Mouse (Mus musculus) liver, embryonic 11.5 days (tissue): ENCODE data around the gene Gjb5. TPM values are rescaled to one million over a fixed set of nuclear protein-coding genes. Genes with fewer than 3 reads are reported as not detected.

Source experiments
- ATAC-seq: fragments of 200-750 bp; cut with Nextera tagmentation; replicated peaks from 2 replicates; pipeline ENCODE4 v1.8.0; 2017; ENCODE audit warnings: moderate number of reproducible peaks, mild to moderate bottlenecking, moderate TSS enrichment, moderate library complexity; ENCODE audit not compliant: low FRiP score
- DNase-seq: peaks from one replicate; pipeline ENCODE4 v3.0.0-alpha.2; 2017; ENCODE audit warnings: low spot score
- H3K27ac ChIP-seq: fragments of 300-500 bp; sonication (generic); 2 replicates; pipeline ENCODE4 v1.5.1; 2014; ENCODE audit warnings: mild to moderate bottlenecking, low read depth, low read length, control low read depth
- H3K27me3 ChIP-seq: fragments of 300-500 bp; sonication (generic); replicated peaks from 2 replicates; pipeline ENCODE4 v1.6.1; 2014; ENCODE audit warnings: low read length, mixed read lengths; ENCODE audit not compliant: control insufficient read depth, insufficient read depth
- H3K36me3 ChIP-seq: fragments of 300-500 bp; sonication (generic); 2 replicates; pipeline ENCODE4 v1.6.1; 2014; ENCODE audit warnings: mild to moderate bottlenecking, low read length, moderate library complexity, mixed read lengths; ENCODE audit not compliant: control insufficient read depth, insufficient read depth
- H3K4me1 ChIP-seq: fragments of 300-500 bp; sonication (generic); replicated peaks from 2 replicates; pipeline ENCODE4 v1.6.1; 2014; ENCODE audit warnings: low read length, mixed read lengths; ENCODE audit not compliant: control insufficient read depth, insufficient read depth
- H3K4me2 ChIP-seq: fragments of 300-500 bp; sonication (generic); 2 replicates; pipeline ENCODE4 v1.6.1; 2014; ENCODE audit warnings: mild to moderate bottlenecking, control low read depth, moderate library complexity
- H3K4me3 ChIP-seq: fragments of 300-500 bp; sonication (generic); 2 replicates; pipeline ENCODE4 v1.5.1; 2014; ENCODE audit warnings: low read depth, low read length, control low read depth
- H3K9ac ChIP-seq: fragments of 300-500 bp; sonication (generic); 2 replicates; pipeline ENCODE4 v1.6.1; 2014; ENCODE audit warnings: low read depth, low read length, control low read depth
- H3K9me3 ChIP-seq: fragments of 300-500 bp; sonication (generic); 2 replicates; pipeline ENCODE4 v1.6.1; 2016; ENCODE audit warnings: low read length, inconsistent platforms, mixed read lengths; ENCODE audit not compliant: control insufficient read depth
- WGBS: fragments of 180-500 bp; shearing (Covaris S2); extraction: QIAGEN DNeasy Blood & Tissue Kit; methylation state at CpG from one replicate; pipeline ENCODE4 v1.1.7; 2014; 5-methylcytosine and 5-hydroxymethylcytosine counted together
- polyA plus RNA-seq: library from polyadenylated mRNA; unstranded; fragments of >200 nt; fragmentation: Nextera tagmentation; extraction: Ambion mirVana; gene quantifications from 2 replicates; pipeline ENCODE4 v1.2.1, GENCODE M21; 2014

Gene Gjb5
- polyA plus RNA-seq, 1 experiment from 2014 or later: 0.22 TPM

- no peak overlapping the region for H3K27ac ChIP-seq
- H3K4me3 ChIP-seq: no peak overlapping the region
- no peaks in the 10 kb centered on the region for H3K9me3 ChIP-seq
- H3K4me1 ChIP-seq: no peaks in the 10 kb centered on the region
- 79% methylated on average over 4 of the region's 4 CpGs for whole genome bisulfite sequencing
- H3K27me3 ChIP-seq: no peaks in the 10 kb centered on the region
- H3K4me2 ChIP-seq: no peak overlapping the region
- ATAC-seq (no peak), DNase-seq (no peak)
- H3K36me3 ChIP-seq: no peaks in the 10 kb centered on the region
- H3K9ac ChIP-seq: no peak overlapping the region
Observed at GRCm38 (mm10) chr4:127374645-127375044, 16.7 kb upstream of the Gjb5 start.

- ATAC-seq (no peak), DNase-seq (no peak)
- Histone ChIP-seq H3K27ac (no peak overlapping the region), H3K4me1 (no peaks in the 10 kb centered on the region), H3K4me2 (no peak overlapping the region), H3K9ac (no peak overlapping the region), H3K36me3 (no peaks in the 10 kb centered on the region), H3K9me3 (no peaks in the 10 kb centered on the region), H3K4me3 (no peak overlapping the region), H3K27me3 (no peaks in the 10 kb centered on the region)
- 61% methylated on average over 8 of the region's 8 CpGs for WGBS
Observed at GRCm38 (mm10) chr4:127373491-127373890, 15.5 kb upstream of the Gjb5 start.

GRCm38 (mm10) chr4:127371546-127371945 lies 13.6 kb upstream of the Gjb5 start:
- Histone ChIP-seq H3K27me3 (no peaks in the 10 kb centered on the region), H3K4me3 (no peak overlapping the region), H3K9ac (no peak overlapping the region), H3K9me3 (no peaks in the 10 kb centered on the region), H3K4me1 (no peaks in the 10 kb centered on the region), H3K36me3 (no peaks in the 10 kb centered on the region), H3K4me2 (no peak overlapping the region), H3K27ac (no peak overlapping the region)
- WGBS: 68% methylated on average over 5 of the region's 5 CpGs
- no peak for ATAC-seq
- no peak for DNase-seq

- H3K27me3 ChIP-seq: no peaks in the 10 kb centered on the region
- H3K4me1 ChIP-seq: no peaks in the 10 kb centered on the region
- H3K27ac ChIP-seq: no peak overlapping the region
- H3K36me3 ChIP-seq: no peaks in the 10 kb centered on the region
- H3K4me2 ChIP-seq: no peak overlapping the region
- no peaks in the 10 kb centered on the region for H3K9me3 ChIP-seq
- ATAC-seq: no peak
- no peak overlapping the region for H3K4me3 ChIP-seq
- no peak for DNase-seq
- WGBS: 45% methylated on average over 2 of the region's 2 CpGs
- H3K9ac ChIP-seq: no peak overlapping the region
Observed at GRCm38 (mm10) chr4:127370447-127370846, 12.5 kb upstream of the Gjb5 start.

GRCm38 (mm10) chr4:127368379-127368973 lies 10.5 kb upstream of the Gjb5 start:
- Histone ChIP-seq H3K4me3 (no peak overlapping the region), H3K9ac (no peak overlapping the region), H3K36me3 (no peaks in the 10 kb centered on the region), H3K27me3 (no peaks in the 10 kb centered on the region), H3K27ac (no peak overlapping the region), H3K4me2 (no peak overlapping the region), H3K9me3 (no peaks in the 10 kb centered on the region), H3K4me1 (no peaks in the 10 kb centered on the region)
- ATAC-seq (no peak), DNase-seq (peak; percentile 69)
- whole genome bisulfite sequencing: 28% methylated on average over 13 of the region's 13 CpGs

GRCm38 (mm10) chr4:127365834-127366233 lies 7.9 kb upstream of the Gjb5 start:
- Histone ChIP-seq H3K9ac (no peak overlapping the region), H3K27me3 (no peaks in the 10 kb centered on the region), H3K27ac (no peak overlapping the region), H3K36me3 (no peaks in the 10 kb centered on the region), H3K4me2 (no peak overlapping the region), H3K4me3 (no peak overlapping the region), H3K9me3 (no peaks in the 10 kb centered on the region), H3K4me1 (no peaks in the 10 kb centered on the region)
- ATAC-seq: no peak
- DNase-seq: no peak
- WGBS: 32% methylated on average over 4 of the region's 4 CpGs

GRCm38 (mm10) chr4:127365433-127365832 lies 7.5 kb upstream of the Gjb5 start:
- Histone ChIP-seq H3K27ac (no peak overlapping the region), H3K4me3 (no peak overlapping the region), H3K9ac (no peak overlapping the region), H3K4me2 (no peak overlapping the region), H3K36me3 (no peaks in the 10 kb centered on the region), H3K27me3 (no peaks in the 10 kb centered on the region), H3K4me1 (no peaks in the 10 kb centered on the region), H3K9me3 (no peaks in the 10 kb centered on the region)
- DNase-seq (no peak), ATAC-seq (no peak)
- WGBS: 33% methylated on average over 5 of the region's 5 CpGs

GRCm38 (mm10) chr4:127364431-127364830 lies 6.5 kb upstream of the Gjb5 start:
- Histone ChIP-seq H3K4me1 (no peaks in the 10 kb centered on the region), H3K36me3 (no peaks in the 10 kb centered on the region), H3K9me3 (no peaks in the 10 kb centered on the region), H3K4me2 (no peak overlapping the region), H3K27ac (no peak overlapping the region), H3K9ac (no peak overlapping the region), H3K27me3 (no peaks in the 10 kb centered on the region), H3K4me3 (no peak overlapping the region)
- ATAC-seq: no peak
- DNase-seq: no peak
- WGBS: 60% methylated on average over 6 of the region's 6 CpGs

GRCm38 (mm10) chr4:127363331-127363730 lies 5.3 kb upstream of the Gjb5 start:
- H3K4me2 ChIP-seq: no peak overlapping the region
- H3K4me1 ChIP-seq: no peaks in the 10 kb centered on the region
- no peaks in the 10 kb centered on the region for H3K36me3 ChIP-seq
- no peaks in the 10 kb centered on the region for H3K27me3 ChIP-seq
- no peak overlapping the region for H3K27ac ChIP-seq
- WGBS: 59% methylated on average over 4 of the region's 4 CpGs
- ATAC-seq: no peak
- no peaks in the 10 kb centered on the region for H3K9me3 ChIP-seq
- H3K4me3 ChIP-seq: no peak overlapping the region
- DNase-seq: no peak
- H3K9ac ChIP-seq: no peak overlapping the region
